ENCODE assay signal across 8 mouse cellular contexts in genomic region chr10:59957171-59958149, GRCm38 (mm10). TPM values are rescaled to one million over a fixed set of nuclear protein-coding genes. Genes with fewer than 3 reads are reported as not detected.
A peak's percentile ranks its signal among the peaks of the same experiment; 100 is the strongest.
DNase-seq lines count a peak whose midpoint lies in the region; ATAC-seq and TF ChIP-seq lines count a peak whose summit lies in the region.

No protein-coding gene starts in this region.

- ATAC-seq in hindbrain, postnatal 0 days, result peak; percentile 41; the same call in 1 of the 2 replicates
- peak; percentile 22 for ATAC-seq in midbrain, embryonic 14.5 days (ENCODE audit: low FRiP score, low TSS enrichment)
- no peak for ATAC-seq in monocyte, adult 5-6 weeks (replicated peaks; ENCODE audit: insufficient number of reproducible peaks, low FRiP score, low TSS enrichment, poor library complexity, severe bottlenecking)

- intact Hi-C loops in gastrocnemius, postnatal 14 days (cut with DNase I; ENCODE audit: low total_unique reads), result no loop called here

- no peak overlapping the region for H3K27ac ChIP-seq in ES-E14 (ENCODE audit: insufficient read depth, low read depth, low read length, poor library complexity, severe bottlenecking)
- peak overlapping the region; percentile 70 for H3K27ac ChIP-seq in hindbrain, postnatal 0 days
- H3K27ac ChIP-seq in midbrain, embryonic 14.5 days (replicated peaks; ENCODE audit: low read depth, low read length), result peak overlapping the region; percentile 73

- no peaks in the 10 kb centered on the region for H3K9me3 ChIP-seq in ES-E14 (ENCODE audit: control insufficient read depth, insufficient read depth, low read depth, low read length)
- no peaks in the 10 kb centered on the region for H3K9me3 ChIP-seq in hindbrain, postnatal 0 days (ENCODE audit: low read length)
- no peaks in the 10 kb centered on the region for H3K9me3 ChIP-seq in midbrain, embryonic 14.5 days (ENCODE audit: control insufficient read depth, low read length)

- in situ Hi-C loops in ES-E14 (cut with MboI; ENCODE audit: low sequenced_read_pairs in 2 of 2, unreplicated experiment in 2 of 2), result no loop called here

- DNase-seq in cerebellum, adult 11-12 months, result peak; percentile 45
- no peak for DNase-seq in cerebellum, adult 11 months
- no peak for DNase-seq in ES-E14 (ENCODE audit: low read depth, low spot score)
- DNase-seq in gastrocnemius, postnatal 14 days, result peak; percentile 59
- DNase-seq in hindbrain, postnatal 0 days (ENCODE audit: low spot score), result peak; percentile 58
- DNase-seq in midbrain, embryonic 14.5 days, result peak; percentile 67
- DNase-seq in c-Kit-positive CD71-positive TER-119-positive erythroid progenitor cells, embryonic 14.5 days (ENCODE audit: low spot score), result no peak

- H3K4me3 ChIP-seq in ES-E14 (ENCODE audit: insufficient read depth in 1 of 2, low read depth in 1 of 2, low read length in 2 of 2, poor library complexity in 1 of 2, severe bottlenecking in 1 of 2), result peak overlapping the region; percentile 1 to 11; a peak in 2 of 4 replicates
- no peak overlapping the region; the same call in 1 of the 2 replicates for H3K4me3 ChIP-seq in hindbrain, postnatal 0 days (ENCODE audit: low read length)
- H3K4me3 ChIP-seq in midbrain, embryonic 14.5 days (replicated peaks; ENCODE audit: low read depth, low read length), result peak overlapping the region; percentile 23

- no peak overlapping the region for H3K9ac ChIP-seq in ES-E14 (ENCODE audit: insufficient read depth, low read depth, low read length, poor library complexity, severe bottlenecking)
- H3K9ac ChIP-seq in hindbrain, postnatal 0 days (replicated peaks; ENCODE audit: low read length), result peak overlapping the region; percentile 28
- peak overlapping the region; percentile 44 for H3K9ac ChIP-seq in midbrain, embryonic 14.5 days (replicated peaks; ENCODE audit: low read length)

- TF ChIP-seq CTCF in hindbrain, postnatal 0 days (IDR thresholded peaks at IDR 0.05; ENCODE audit: low read depth), result no peak

- no peaks in the 10 kb centered on the region for H3K27me3 ChIP-seq in hindbrain, postnatal 0 days (ENCODE audit: insufficient read depth, low read length)
- H3K27me3 ChIP-seq in midbrain, embryonic 14.5 days (ENCODE audit: control insufficient read depth, insufficient read depth, low read length), result no peaks in the 10 kb centered on the region

- H3K4me2 ChIP-seq in hindbrain, postnatal 0 days (ENCODE audit: low read depth, low read length), result peak overlapping the region; percentile 43
- H3K4me2 ChIP-seq in midbrain, embryonic 14.5 days (ENCODE audit: low read length), result peak overlapping the region; percentile 53

- peaks cover 4 to 22% of the 10 kb centered on the region in 2 experiments; a peak in 3 of 4 replicates for H3K4me1 ChIP-seq in ES-E14 (ENCODE audit: control insufficient read depth in 2 of 2, insufficient read depth in 2 of 2, low read length in 2 of 2, poor library complexity in 1 of 2)
- H3K4me1 ChIP-seq in hindbrain, postnatal 0 days (ENCODE audit: insufficient read depth, low read length), result peaks cover 18% of the 10 kb centered on the region
- H3K4me1 ChIP-seq in midbrain, embryonic 14.5 days (ENCODE audit: control insufficient read depth, insufficient read depth, low read length), result peaks cover 31% of the 10 kb centered on the region

- H3K36me3 ChIP-seq in ES-E14 (ENCODE audit: control insufficient read depth, insufficient read depth, low read length, poor library complexity, severe bottlenecking), result no peaks in the 10 kb centered on the region
- no peaks in the 10 kb centered on the region for H3K36me3 ChIP-seq in hindbrain, postnatal 0 days (ENCODE audit: insufficient read depth, low read length)
- H3K36me3 ChIP-seq in midbrain, embryonic 14.5 days (ENCODE audit: control insufficient read depth, insufficient read depth, low read length), result no peaks in the 10 kb centered on the region

- WGBS in hindbrain, postnatal 0 days, result 14% methylated on average over 25 of the region's 25 CpGs
- WGBS in midbrain, embryonic 14.5 days, result 10% methylated on average over 25 of the region's 25 CpGs

TF ChIP-seq in ES-E14, 5 proteins besides CTCF, POLR2A, EP300 and RAD21:
- no peak for TF ChIP-seq ZNF384 (IDR thresholded peaks at IDR 0.05; ENCODE audit: low read depth, low read length)
- TF ChIP-seq MAFK (IDR thresholded peaks at IDR 0.05; ENCODE audit: insufficient read depth, low read depth, low read length), result no peak
- TF ChIP-seq ZC3H11A (IDR thresholded peaks at IDR 0.05; ENCODE audit: borderline replicate concordance, low read depth, low read length), result no peak
- TF ChIP-seq CHD2 (IDR thresholded peaks at IDR 0.05; ENCODE audit: low read depth, low read length), result no peak
- no peak for TF ChIP-seq HCFC1 (IDR thresholded peaks at IDR 0.05; ENCODE audit: borderline replicate concordance, insufficient read depth, low read length)
TF ChIP-seq in ES-E14: peak in this region for 0.

RNA-seq across cellular contexts. Expression of gene Ddit4, which starts 5.8 kb away (rescaled TPM):
- total RNA-seq in ES-E14 (2012; rRNA removed), result 33.9 and 42.1 TPM in 2 replicates
- total RNA-seq in gastrocnemius, postnatal 14 days (2021), result 10 to 100 TPM; 15.4 to 70.6 TPM
- total RNA-seq in hindbrain, postnatal 0 days (2014; rRNA removed), result 55.9 and 76.6 TPM in 2 replicates
- polyA plus RNA-seq in hindbrain, postnatal 0 days (2015; fragmentation: Nextera tagmentation; extraction: Ambion mirVana), result 55.2 and 56.9 TPM in 2 replicates
- polyA plus RNA-seq in midbrain, embryonic 14.5 days (2014; fragmentation: Nextera tagmentation; extraction: Ambion mirVana), result 6.2 and 7.3 TPM in 2 replicates
- total RNA-seq in monocyte, adult 5-6 weeks (2017), result 29.5 to 34.2 TPM (median 34.2 TPM) in 3 replicates

RNA-seq across cellular contexts. Expression of gene Ascc1, which starts 45.1 kb away (rescaled TPM):
- total RNA-seq in ES-E14 (2012; rRNA removed), result 16.3 and 18.8 TPM in 2 replicates
- 10 to 100 TPM; 11.2 to 13.2 TPM for total RNA-seq in gastrocnemius, postnatal 14 days (2021)
- total RNA-seq in hindbrain, postnatal 0 days (2014; rRNA removed), result 10.6 and 11.5 TPM in 2 replicates
- polyA plus RNA-seq in hindbrain, postnatal 0 days (2015; fragmentation: Nextera tagmentation; extraction: Ambion mirVana), result 41.8 and 42.9 TPM in 2 replicates
- 48.2 and 48.4 TPM in 2 replicates for polyA plus RNA-seq in midbrain, embryonic 14.5 days (2014; fragmentation: Nextera tagmentation; extraction: Ambion mirVana)
- 13.0 to 19.4 TPM (median 18.4 TPM) in 3 replicates for total RNA-seq in monocyte, adult 5-6 weeks (2017)

RNA-seq across cellular contexts. Expression of gene Anapc16, which starts 45.5 kb away (rescaled TPM):
- 47.8 and 54.5 TPM in 2 replicates for total RNA-seq in ES-E14 (2012; rRNA removed)
- total RNA-seq in gastrocnemius, postnatal 14 days (2021), result 10 to 100 TPM; 35.6 to 47.3 TPM
- total RNA-seq in hindbrain, postnatal 0 days (2014; rRNA removed), result 62.6 and 70.1 TPM in 2 replicates
- 132 and 133 TPM in 2 replicates for polyA plus RNA-seq in hindbrain, postnatal 0 days (2015; fragmentation: Nextera tagmentation; extraction: Ambion mirVana)
- polyA plus RNA-seq in midbrain, embryonic 14.5 days (2014; fragmentation: Nextera tagmentation; extraction: Ambion mirVana), result 97.2 and 105 TPM in 2 replicates
- 69.0 to 89.0 TPM (median 82.7 TPM) in 3 replicates for total RNA-seq in monocyte, adult 5-6 weeks (2017)

Comparison
In these comparisons a context has a peak if more than half of its experiments do, and no peak if none do; other contexts are left out.
1. DNase-seq: peak in cerebellum, adult 11-12 months (single experiment), gastrocnemius, postnatal 14 days (single experiment), hindbrain, postnatal 0 days (single experiment) and midbrain, embryonic 14.5 days (single experiment); none in cerebellum, adult 11 months (single experiment), ES-E14 (single experiment) and c-Kit-positive CD71-positive TER-119-positive erythroid progenitor cells, embryonic 14.5 days (single experiment).